Mouse (Mus musculus) thymus, adult 2 months (tissue): ENCODE measurements around the gene Gm10799.
"Not testable (repeated sequence)": the region's sequence is repeated elsewhere in the genome, so short reads cannot be mapped to it uniquely, and the experiment has no call there.

Source experiments
- CTCF ChIP-seq: fragments of 200-500 bp; IDR thresholded peaks from 2 replicates; pipeline ENCODE4 v1.5.1; 2012; ENCODE audit warnings: mild to moderate bottlenecking, control low read depth, low read length, moderate library complexity, borderline replicate concordance; ENCODE audit not compliant: control insufficient read depth, poor library complexity, insufficient read depth; ENCODE audit errors: extremely low read depth
- POLR2A ChIP-seq: fragments of 200-500 bp; IDR thresholded peaks from 2 replicates; pipeline ENCODE4 v1.6.1; 2012; ENCODE audit warnings: mild to moderate bottlenecking, low read length, control low read depth, moderate library complexity; ENCODE audit not compliant: control insufficient read depth, poor library complexity, insufficient read depth; ENCODE audit errors: extremely low read depth

DNA sequence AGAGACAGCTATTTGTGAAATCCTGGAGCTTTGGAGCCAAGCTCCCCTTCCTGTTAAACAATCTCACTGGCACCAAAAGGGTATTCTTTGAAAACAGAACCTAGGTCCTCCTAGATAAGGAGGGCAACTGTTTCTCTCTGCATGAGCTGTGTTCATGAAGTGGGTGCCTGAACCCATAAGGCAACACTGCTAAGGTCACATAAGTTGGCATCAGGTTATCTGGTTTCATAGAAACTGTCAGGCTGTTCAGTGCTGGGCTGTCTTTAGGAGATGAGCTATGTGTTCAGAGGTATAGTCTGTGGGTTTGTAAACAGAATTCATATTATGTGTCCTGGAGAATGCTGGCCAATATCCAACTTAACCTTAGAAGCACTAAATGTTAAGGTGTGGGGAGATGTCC, 48.8 kb upstream of the Gm10799 start:
- not testable (repeated sequence) for TF ChIP-seq CTCF, POLR2A
